Mouse (Mus musculus): ENCODE results near the gene Lrig1. TPM values are rescaled to one million over a fixed set of nuclear protein-coding genes. Genes with fewer than 3 reads are reported as not detected.

Gene Lrig1
- polyA plus RNA-seq, 1 experiment: 0.32 TPM

DNA sequence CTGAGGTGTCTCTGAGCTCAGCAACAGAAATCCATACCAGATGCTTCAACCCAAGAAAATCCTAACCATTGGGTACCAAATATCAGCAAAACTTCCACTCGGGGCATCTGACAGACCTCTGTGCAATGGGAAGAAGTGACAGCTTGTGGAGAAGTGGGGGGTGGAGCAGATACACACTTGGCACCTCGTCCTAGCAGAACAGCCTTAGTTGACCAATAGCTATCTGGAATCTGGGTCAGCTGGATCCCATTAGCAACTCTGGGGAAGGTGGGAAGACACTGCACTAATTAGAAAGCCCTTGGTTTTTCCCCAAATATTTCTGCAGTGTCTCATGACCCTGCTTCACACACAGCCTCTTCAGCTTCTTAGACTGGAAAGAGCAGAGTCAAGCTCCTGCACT, 73.2 kb downstream of the Lrig1 start:
- Histone ChIP-seq H3K27ac (ENCODE audit: insufficient read depth, low read depth, low read length) (no peak overlapping the region), H3K4me1 (ENCODE audit: control insufficient read depth, insufficient read depth, low read length) (no peaks in the 10 kb centered on the region; the same call in 1 of the 2 replicates), H3K4me3 (ENCODE audit: insufficient read depth, low read length) (no peak overlapping the region)
- TF ChIP-seq CTCF (IDR thresholded peaks at IDR 0.05; ENCODE audit: low read depth, low read length): no peak
- no peak for TF ChIP-seq POLR2A (IDR thresholded peaks at IDR 0.05; ENCODE audit: borderline replicate concordance, low read depth, low read length)

DNA sequence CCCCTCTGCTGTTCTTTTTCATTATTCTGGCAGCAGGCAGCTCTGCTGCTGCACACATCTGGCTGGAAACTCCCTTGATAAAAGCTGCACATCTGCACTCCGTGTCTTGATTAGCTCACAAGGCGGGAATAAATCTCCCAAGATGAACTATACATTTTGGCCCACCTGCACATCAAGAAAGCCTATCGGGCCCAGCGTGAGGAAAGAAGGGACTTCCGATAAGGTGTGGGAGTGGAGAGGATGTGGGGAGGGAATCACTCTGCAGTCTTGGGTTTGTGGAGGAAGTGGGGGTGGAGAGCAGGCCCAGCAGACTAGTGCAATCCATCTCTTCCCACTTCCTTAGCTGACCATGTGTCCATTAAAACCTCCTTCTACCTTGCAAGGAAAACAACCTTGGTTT, 74.1 kb downstream of the Lrig1 start:
- H3K27ac ChIP-seq (ENCODE audit: insufficient read depth, low read depth, low read length): no peak overlapping the region
- no peak overlapping the region for H3K4me3 ChIP-seq (ENCODE audit: insufficient read depth, low read length)
- TF ChIP-seq CTCF (IDR thresholded peaks at IDR 0.05; ENCODE audit: low read depth, low read length) (no peak), POLR2A (IDR thresholded peaks at IDR 0.05; ENCODE audit: borderline replicate concordance, low read depth, low read length) (no peak)
- no peaks in the 10 kb centered on the region; the same call in 1 of the 2 replicates for H3K4me1 ChIP-seq (ENCODE audit: control insufficient read depth, insufficient read depth, low read length)

GRCm38 (mm10) chr6:94624543-94624942, 75.4 kb downstream of the Lrig1 start:
- TF ChIP-seq CTCF (IDR thresholded peaks at IDR 0.05; ENCODE audit: low read depth, low read length) (no peak), POLR2A (IDR thresholded peaks at IDR 0.05; ENCODE audit: borderline replicate concordance, low read depth, low read length) (no peak)
- H3K4me3 ChIP-seq (ENCODE audit: insufficient read depth, low read length): no peak overlapping the region
- H3K4me1 ChIP-seq (ENCODE audit: control insufficient read depth, insufficient read depth, low read length): no peaks in the 10 kb centered on the region; the same call in 1 of the 2 replicates
- no peak overlapping the region for H3K27ac ChIP-seq (ENCODE audit: insufficient read depth, low read depth, low read length)

DNA sequence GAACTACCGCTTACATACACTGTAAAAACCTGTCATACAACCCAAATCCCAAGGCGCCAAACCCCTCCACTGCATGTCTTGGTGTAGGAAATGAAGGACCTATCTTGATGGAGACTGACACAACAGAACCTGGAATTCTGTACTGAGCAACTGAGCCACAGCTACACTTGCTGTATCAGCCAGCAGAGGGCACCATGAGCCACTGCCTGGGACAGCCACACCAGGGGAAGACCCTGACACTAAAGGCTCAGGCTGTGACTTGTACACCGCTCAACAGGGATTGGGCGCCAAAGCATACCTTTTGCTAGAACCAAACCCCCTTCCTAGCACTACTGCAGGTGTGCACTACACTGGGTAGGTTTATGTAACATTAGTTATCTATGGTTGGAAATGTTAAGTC, 77.0 kb downstream of the Lrig1 start:
- Histone ChIP-seq H3K4me1 (ENCODE audit: control insufficient read depth, insufficient read depth, low read length) (no peaks in the 10 kb centered on the region; the same call in 1 of the 2 replicates), H3K27ac (ENCODE audit: insufficient read depth, low read depth, low read length) (no peak overlapping the region), H3K4me3 (ENCODE audit: insufficient read depth, low read length) (no peak overlapping the region)
- TF ChIP-seq CTCF (IDR thresholded peaks at IDR 0.05; ENCODE audit: low read depth, low read length) (peak; percentile 50; the same call in 1 of the 2 replicates), POLR2A (IDR thresholded peaks at IDR 0.05; ENCODE audit: borderline replicate concordance, low read depth, low read length) (no peak)

GRCm38 (mm10) chr6:94620801-94621301, 79.1 kb downstream of the Lrig1 start:
- no peaks in the 10 kb centered on the region for H3K4me1 ChIP-seq (ENCODE audit: control insufficient read depth, insufficient read depth, low read length)
- no peak overlapping the region for H3K4me3 ChIP-seq (ENCODE audit: insufficient read depth, low read length)
- no peak for TF ChIP-seq CTCF (IDR thresholded peaks at IDR 0.05; ENCODE audit: low read depth, low read length)
- H3K27ac ChIP-seq (ENCODE audit: insufficient read depth, low read depth, low read length): no peak overlapping the region

GRCm38 (mm10) chr6:94620287-94620686, 79.7 kb downstream of the Lrig1 start:
- TF ChIP-seq POLR2A (IDR thresholded peaks at IDR 0.05; ENCODE audit: borderline replicate concordance, low read depth, low read length): no peak
- TF ChIP-seq CTCF (IDR thresholded peaks at IDR 0.05; ENCODE audit: low read depth, low read length): no peak
- H3K4me1 ChIP-seq (ENCODE audit: control insufficient read depth, insufficient read depth, low read length): no peaks in the 10 kb centered on the region
- H3K27ac ChIP-seq (ENCODE audit: insufficient read depth, low read depth, low read length): no peak overlapping the region
- no peak overlapping the region for H3K4me3 ChIP-seq (ENCODE audit: insufficient read depth, low read length)

DNA sequence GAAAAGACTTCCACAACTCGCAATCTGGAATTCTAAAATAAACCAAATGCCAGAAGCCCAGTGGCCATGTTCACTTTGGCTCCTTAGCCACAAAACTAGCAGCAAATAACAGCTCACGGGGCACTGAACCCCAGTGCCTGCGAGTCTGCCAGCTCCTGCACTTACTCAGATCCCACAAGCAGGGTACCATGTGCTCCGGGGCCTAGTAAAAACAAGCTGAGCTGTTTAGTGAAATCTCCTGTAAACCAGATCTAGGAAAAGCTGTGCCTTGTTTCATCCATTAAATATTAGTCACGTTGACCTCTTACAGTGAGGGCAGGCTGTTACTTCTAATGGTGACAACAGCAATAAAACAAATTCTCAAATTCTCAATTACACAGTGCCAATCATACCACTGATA, 81.3 kb downstream of the Lrig1 start:
- TF ChIP-seq POLR2A (IDR thresholded peaks at IDR 0.05; ENCODE audit: borderline replicate concordance, low read depth, low read length) (no peak), CTCF (IDR thresholded peaks at IDR 0.05; ENCODE audit: low read depth, low read length) (no peak)
- H3K27ac ChIP-seq (ENCODE audit: insufficient read depth, low read depth, low read length): no peak overlapping the region
- H3K4me3 ChIP-seq (ENCODE audit: insufficient read depth, low read length): no peak overlapping the region
- H3K4me1 ChIP-seq (ENCODE audit: control insufficient read depth, insufficient read depth, low read length): no peaks in the 10 kb centered on the region

DNA sequence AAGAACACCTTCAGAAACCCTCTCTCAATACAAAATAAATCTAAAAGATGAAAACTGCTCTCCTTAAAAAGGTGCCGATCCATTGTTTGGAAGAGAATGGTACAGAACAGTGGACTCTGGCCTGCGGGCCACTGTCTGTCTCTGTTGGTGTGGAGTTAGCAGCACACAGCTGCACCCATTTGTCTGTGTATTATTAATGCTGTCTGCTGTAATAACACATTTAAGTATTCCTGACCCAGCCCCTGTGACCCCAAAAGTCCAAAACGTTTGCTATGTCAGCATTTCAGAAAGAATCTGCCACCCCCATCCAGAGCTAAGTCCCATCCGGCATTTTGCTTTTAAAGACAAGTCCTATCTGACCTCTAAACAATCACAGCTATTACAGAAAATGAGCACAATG, 84.0 kb downstream of the Lrig1 start:
- no peak overlapping the region for H3K27ac ChIP-seq (ENCODE audit: insufficient read depth, low read depth, low read length)
- TF ChIP-seq POLR2A (IDR thresholded peaks at IDR 0.05; ENCODE audit: borderline replicate concordance, low read depth, low read length) (no peak), CTCF (IDR thresholded peaks at IDR 0.05; ENCODE audit: low read depth, low read length) (no peak)

DNA sequence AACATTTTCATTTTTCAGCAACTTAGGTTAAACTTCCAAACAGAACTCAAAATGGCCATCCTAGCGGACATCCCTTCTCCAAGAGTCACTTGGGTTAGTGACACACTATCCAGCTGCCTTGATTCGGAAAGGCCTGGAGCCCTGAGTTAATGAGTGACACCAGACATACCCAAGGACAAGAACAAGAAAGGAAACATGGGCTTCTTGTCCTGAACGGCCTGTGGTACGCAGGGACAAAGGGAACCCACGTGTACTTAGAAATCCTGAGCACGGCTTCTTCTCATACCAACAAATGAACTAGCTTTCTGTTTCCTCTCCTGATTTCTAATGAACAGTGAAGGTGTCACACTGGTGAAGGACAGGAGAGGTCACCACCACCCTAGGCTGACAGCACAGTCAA, 85.6 kb downstream of the Lrig1 start:
- no peak overlapping the region for H3K27ac ChIP-seq (ENCODE audit: insufficient read depth, low read depth, low read length)
- no peak overlapping the region for H3K4me3 ChIP-seq (ENCODE audit: insufficient read depth, low read length)
- TF ChIP-seq CTCF (IDR thresholded peaks at IDR 0.05; ENCODE audit: low read depth, low read length): no peak
- no peak for TF ChIP-seq POLR2A (IDR thresholded peaks at IDR 0.05; ENCODE audit: borderline replicate concordance, low read depth, low read length)
- H3K4me1 ChIP-seq (ENCODE audit: control insufficient read depth, insufficient read depth, low read length): no peaks in the 10 kb centered on the region

More for the DNA sequence above, 84.0 kb downstream of the Lrig1 start:
- no peak overlapping the region for H3K4me3 ChIP-seq (ENCODE audit: insufficient read depth, low read length)
- no peaks in the 10 kb centered on the region for H3K4me1 ChIP-seq (ENCODE audit: control insufficient read depth, insufficient read depth, low read length)

- Histone ChIP-seq H3K27ac (ENCODE audit: insufficient read depth, low read depth, low read length) (no peak overlapping the region), H3K4me1 (ENCODE audit: control insufficient read depth, insufficient read depth, low read length) (no peaks in the 10 kb centered on the region), H3K4me3 (ENCODE audit: insufficient read depth, low read length) (no peak overlapping the region)
- TF ChIP-seq CTCF (IDR thresholded peaks at IDR 0.05; ENCODE audit: low read depth, low read length) (no peak), POLR2A (IDR thresholded peaks at IDR 0.05; ENCODE audit: borderline replicate concordance, low read depth, low read length) (no peak)
Measured at GRCm38 (mm10) chr6:94613235-94613895, 86.6 kb downstream of the Lrig1 start.

Data from bone marrow macrophage, adult 2 months (primary cell).